Comparison of ENCODE assay signal across 8 mouse cellular contexts in the genomic region with DNA sequence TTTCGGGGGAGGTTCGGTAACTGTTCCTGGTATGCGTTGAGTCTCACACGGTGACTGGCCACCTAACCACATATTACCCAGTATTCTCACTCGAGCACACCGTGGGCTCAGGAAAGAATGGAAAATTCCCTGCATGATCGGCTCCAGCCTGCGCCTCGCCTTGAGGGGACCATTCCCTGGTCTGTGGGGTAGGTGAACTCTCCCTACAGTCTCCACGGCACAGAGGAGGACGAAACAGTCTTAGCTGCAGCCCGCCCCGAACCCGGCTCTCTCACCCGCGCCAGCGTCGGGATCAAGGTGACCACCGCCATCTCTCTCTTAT. TPM values are rescaled to one million over a fixed set of nuclear protein-coding genes. Genes with fewer than 3 reads are reported as not detected.
DNase-seq lines count a peak whose midpoint lies in the region; ATAC-seq and TF ChIP-seq lines count a peak whose summit lies in the region.

No protein-coding gene starts in this region.

- peak overlapping the region; percentile 99 for H3K27ac ChIP-seq in heart, embryonic 11.5 days (ENCODE audit: low read depth, low read length)
- peak overlapping the region; percentile 94 for H3K27ac ChIP-seq in forebrain, embryonic 15.5 days (replicated peaks)
- H3K27ac ChIP-seq in liver, postnatal 0 days (ENCODE audit: low read depth) = peak overlapping the region; percentile 99

- no peak for TF ChIP-seq CTCF in E14TG2a.4 (conservative IDR thresholded peaks at IDR 0.05; ENCODE audit: low read length)
- no peak for TF ChIP-seq CTCF in liver, postnatal 0 days (IDR thresholded peaks at IDR 0.05; ENCODE audit: low read depth)

- peak overlapping the region; percentile 98 for H3K9ac ChIP-seq in heart, embryonic 11.5 days (ENCODE audit: low read depth, low read length)
- H3K9ac ChIP-seq in forebrain, embryonic 15.5 days (replicated peaks) = peak overlapping the region; percentile 96
- H3K9ac ChIP-seq in liver, postnatal 0 days (replicated peaks) = peak overlapping the region; percentile 98

- no peak; the same call in 1 of the 2 replicates for ATAC-seq in heart, embryonic 11.5 days (replicated peaks; ENCODE audit: insufficient number of reproducible peaks, low FRiP score, low TSS enrichment)
- ATAC-seq in forebrain, embryonic 15.5 days (replicated peaks) = no peak
- peak; percentile 6; the same call in 1 of the 2 replicates for ATAC-seq in liver, postnatal 0 days

- peak overlapping the region; percentile 78 for H3K4me2 ChIP-seq in heart, embryonic 11.5 days
- H3K4me2 ChIP-seq in forebrain, embryonic 15.5 days (replicated peaks) = peak overlapping the region; percentile 70
- peak overlapping the region; percentile 75 for H3K4me2 ChIP-seq in liver, postnatal 0 days (ENCODE audit: low read depth, low read length)

- no peaks in the 10 kb centered on the region for H3K27me3 ChIP-seq in heart, embryonic 11.5 days (ENCODE audit: control insufficient read depth, insufficient read depth, low read length)
- no peaks in the 10 kb centered on the region for H3K27me3 ChIP-seq in E14TG2a.4 (ENCODE audit: insufficient read depth, low read length)
- no peaks in the 10 kb centered on the region for H3K27me3 ChIP-seq in forebrain, embryonic 15.5 days
- no peaks in the 10 kb centered on the region for H3K27me3 ChIP-seq in liver, postnatal 0 days (ENCODE audit: insufficient read depth, low read length)

- H3K4me3 ChIP-seq in heart, embryonic 11.5 days (ENCODE audit: low read depth, low read length) = peak overlapping the region; percentile 87
- peak overlapping the region; percentile 95 for H3K4me3 ChIP-seq in E14TG2a.4 (replicated peaks; ENCODE audit: low read length)
- peak overlapping the region; percentile 83 for H3K4me3 ChIP-seq in forebrain, embryonic 15.5 days
- H3K4me3 ChIP-seq in liver, postnatal 0 days (ENCODE audit: low read depth, low read length) = peak overlapping the region; percentile 88

- no peaks in the 10 kb centered on the region for H3K36me3 ChIP-seq in heart, embryonic 11.5 days (ENCODE audit: control insufficient read depth, insufficient read depth, low read length)
- peaks cover 39% of the 10 kb centered on the region for H3K36me3 ChIP-seq in E14TG2a.4 (ENCODE audit: insufficient read depth, low read length)
- peaks cover 6% of the 10 kb centered on the region for H3K36me3 ChIP-seq in forebrain, embryonic 15.5 days
- H3K36me3 ChIP-seq in liver, postnatal 0 days (replicated peaks; ENCODE audit: insufficient read depth, low read length) = peaks cover 17% of the 10 kb centered on the region

- no peaks in the 10 kb centered on the region for H3K9me3 ChIP-seq in heart, embryonic 11.5 days (replicated peaks; ENCODE audit: control insufficient read depth, low read length)
- H3K9me3 ChIP-seq in E14TG2a.4 (ENCODE audit: low read length) = no peaks in the 10 kb centered on the region
- H3K9me3 ChIP-seq in forebrain, embryonic 15.5 days = no peaks in the 10 kb centered on the region
- H3K9me3 ChIP-seq in liver, postnatal 0 days (ENCODE audit: low read length) = no peaks in the 10 kb centered on the region

- DNase-seq in heart, adult 18-20 months = no peak
- DNase-seq in liver, postnatal 0 days = no peak
- no peak for DNase-seq in gastrocnemius, postnatal 14 days
- DNase-seq in urinary bladder, postnatal 10 days (ENCODE audit: low spot score) = no peak
- no peak for DNase-seq in left cerebral cortex, postnatal 4 days

- H3K4me1 ChIP-seq in heart, embryonic 11.5 days (ENCODE audit: control insufficient read depth, insufficient read depth, low read length) = peaks cover 18% of the 10 kb centered on the region
- H3K4me1 ChIP-seq in E14TG2a.4 (replicated peaks; ENCODE audit: low read depth, low read length) = peaks cover 31% of the 10 kb centered on the region
- peaks cover 37% of the 10 kb centered on the region for H3K4me1 ChIP-seq in forebrain, embryonic 15.5 days
- peaks cover 34% of the 10 kb centered on the region for H3K4me1 ChIP-seq in liver, postnatal 0 days (ENCODE audit: insufficient read depth)

- intact Hi-C loops in gastrocnemius, postnatal 14 days (cut with DNase I; ENCODE audit: low total_unique reads) = no loop called here
- intact Hi-C loops in left cerebral cortex, postnatal 4 days (cut with DNase I) = no loop called here

- no peak for TF ChIP-seq EP300 in liver, postnatal 0 days (IDR thresholded peaks at IDR 0.05; ENCODE audit: low read depth)

- under 1% methylated on average over 19 of the region's 19 CpGs for WGBS in heart, embryonic 11.5 days (ENCODE audit: insufficient replicate concordance)
- WGBS in forebrain, embryonic 15.5 days = 2% methylated on average over 19 of the region's 19 CpGs
- under 1% methylated on average over 19 of the region's 19 CpGs for WGBS in liver, postnatal 0 days (ENCODE audit: insufficient replicate concordance)

RNA-seq across cellular contexts. Expression of a gene that starts 0.3 kb away (rescaled TPM):
- 39.3 and 41.2 TPM in 2 replicates for polyA plus RNA-seq in heart, embryonic 11.5 days (2014; fragmentation: Nextera tagmentation; extraction: Ambion mirVana)
- total RNA-seq in heart, adult 18-20 months (2021) = 10 to 100 TPM; 20.6 to 24.4 TPM
- polyA plus RNA-seq in forebrain, embryonic 15.5 days (2015; fragmentation: Nextera tagmentation; extraction: Ambion mirVana) = 51.6 and 52.6 TPM in 2 replicates
- 8.5 and 9.1 TPM in 2 replicates for polyA plus RNA-seq in liver, postnatal 0 days (2015; fragmentation: Nextera tagmentation; extraction: Ambion mirVana)
- total RNA-seq in gastrocnemius, postnatal 14 days (2021) = 10 to 100 TPM; 17.0 to 21.0 TPM
- 10 to 100 TPM; 86.5 to 90.9 TPM for total RNA-seq in left cerebral cortex, postnatal 4 days (2021)

RNA-seq across cellular contexts. Expression of a gene that starts 1.2 kb away (rescaled TPM):
- 51.7 and 62.6 TPM in 2 replicates for polyA plus RNA-seq in heart, embryonic 11.5 days (2014; fragmentation: Nextera tagmentation; extraction: Ambion mirVana)
- total RNA-seq in heart, adult 18-20 months (2021) = 10 to 100 TPM; 79.4 to 82.7 TPM
- polyA plus RNA-seq in forebrain, embryonic 15.5 days (2015; fragmentation: Nextera tagmentation; extraction: Ambion mirVana) = 62.7 and 63.1 TPM in 2 replicates
- polyA plus RNA-seq in liver, postnatal 0 days (2015; fragmentation: Nextera tagmentation; extraction: Ambion mirVana) = 23.6 and 25.4 TPM in 2 replicates
- total RNA-seq in gastrocnemius, postnatal 14 days (2021) = 10 to 100 TPM; 38.5 to 46.6 TPM
- 10 to 100 TPM; 40.8 to 42.5 TPM for total RNA-seq in left cerebral cortex, postnatal 4 days (2021)

RNA-seq across cellular contexts. Expression of a gene that starts 31.3 kb away (rescaled TPM):
- polyA plus RNA-seq in heart, embryonic 11.5 days (2014; fragmentation: Nextera tagmentation; extraction: Ambion mirVana) = 22.9 and 24.4 TPM in 2 replicates
- 1 to 10 TPM; 4.9 to 5.8 TPM for total RNA-seq in heart, adult 18-20 months (2021)
- polyA plus RNA-seq in forebrain, embryonic 15.5 days (2015; fragmentation: Nextera tagmentation; extraction: Ambion mirVana) = 43.3 and 47.8 TPM in 2 replicates
- 11.7 and 13.0 TPM in 2 replicates for polyA plus RNA-seq in liver, postnatal 0 days (2015; fragmentation: Nextera tagmentation; extraction: Ambion mirVana)
- 1 to 10 TPM; 1.3 to 1.8 TPM for total RNA-seq in gastrocnemius, postnatal 14 days (2021)
- 10 to 100 TPM; 15.4 to 17.8 TPM for total RNA-seq in left cerebral cortex, postnatal 4 days (2021)

RNA-seq across cellular contexts. Expression of a gene that starts 42.0 kb away (rescaled TPM):
- not detected in 2 replicates for polyA plus RNA-seq in heart, embryonic 11.5 days (2014; fragmentation: Nextera tagmentation; extraction: Ambion mirVana)
- total RNA-seq in heart, adult 18-20 months (2021) = under 1 TPM in 1 of 2 experiments, not detected in 1; 0.49 TPM
- 1.5 and 3.0 TPM in 2 replicates for polyA plus RNA-seq in forebrain, embryonic 15.5 days (2015; fragmentation: Nextera tagmentation; extraction: Ambion mirVana)
- polyA plus RNA-seq in liver, postnatal 0 days (2015; fragmentation: Nextera tagmentation; extraction: Ambion mirVana) = 0.11 and 0.15 TPM in 2 replicates
- under 1 TPM; 0.38 to 0.57 TPM for total RNA-seq in gastrocnemius, postnatal 14 days (2021)
- 1 to 10 TPM in 1 of 2 experiments, under 1 TPM in 1; 0.87 to 1.9 TPM for total RNA-seq in left cerebral cortex, postnatal 4 days (2021)

RNA-seq across cellular contexts. Expression of a gene that starts 52.2 kb away (rescaled TPM):
- 12.8 and 14.3 TPM in 2 replicates for polyA plus RNA-seq in heart, embryonic 11.5 days (2014; fragmentation: Nextera tagmentation; extraction: Ambion mirVana)
- total RNA-seq in heart, adult 18-20 months (2021) = 10 to 100 TPM; 12.3 to 14.2 TPM
- 18.8 and 21.3 TPM in 2 replicates for polyA plus RNA-seq in forebrain, embryonic 15.5 days (2015; fragmentation: Nextera tagmentation; extraction: Ambion mirVana)
- 18.5 and 19.0 TPM in 2 replicates for polyA plus RNA-seq in liver, postnatal 0 days (2015; fragmentation: Nextera tagmentation; extraction: Ambion mirVana)
- total RNA-seq in gastrocnemius, postnatal 14 days (2021) = 1 to 10 TPM; 3.8 to 4.1 TPM
- total RNA-seq in left cerebral cortex, postnatal 4 days (2021) = 10 to 100 TPM; 14.7 to 17.2 TPM
